Mouse (Mus musculus) spleen, postnatal 4 days (tissue): Measurements from ENCODE around the gene Wdr54.

Experiments
- DNase-seq, 2 experiments: peaks; one replicate each; pipeline ENCODE4 v3.0.0; 2022; ENCODE audit warnings: low spot score in 2 of 2

Wdr54 gene

DNA sequence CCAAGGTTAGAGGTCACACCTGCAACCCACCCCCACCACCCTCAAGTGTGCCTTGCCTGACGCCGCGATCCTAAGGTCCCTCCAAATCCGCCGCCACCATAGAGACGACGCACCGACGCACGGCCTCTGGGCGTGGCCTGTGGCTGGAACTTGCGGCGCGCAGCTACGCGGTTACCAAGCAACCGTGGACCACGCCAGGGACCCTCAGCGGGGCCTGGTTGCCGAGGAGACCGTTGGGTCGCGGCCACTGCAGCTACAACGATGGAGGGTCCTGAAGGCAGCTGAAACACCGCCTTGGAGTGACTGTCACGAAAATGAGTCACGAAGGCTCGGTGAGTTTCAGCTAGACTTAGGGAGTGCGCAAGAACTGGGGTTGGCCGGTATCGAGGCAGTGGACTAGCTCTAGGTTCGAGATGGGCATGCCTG, at the start of gene Wdr54, which contains the start of gene 1700003E16Rik:
Gene Wdr54, minus strand, starts transcription at position 139 of the 426 bp plus-strand sequence.
Gene 1700003E16Rik, plus strand, starts transcription at position 146 of the 426 bp plus-strand sequence.
- DNase-seq, result peak; percentile 33 to 67

DNA sequence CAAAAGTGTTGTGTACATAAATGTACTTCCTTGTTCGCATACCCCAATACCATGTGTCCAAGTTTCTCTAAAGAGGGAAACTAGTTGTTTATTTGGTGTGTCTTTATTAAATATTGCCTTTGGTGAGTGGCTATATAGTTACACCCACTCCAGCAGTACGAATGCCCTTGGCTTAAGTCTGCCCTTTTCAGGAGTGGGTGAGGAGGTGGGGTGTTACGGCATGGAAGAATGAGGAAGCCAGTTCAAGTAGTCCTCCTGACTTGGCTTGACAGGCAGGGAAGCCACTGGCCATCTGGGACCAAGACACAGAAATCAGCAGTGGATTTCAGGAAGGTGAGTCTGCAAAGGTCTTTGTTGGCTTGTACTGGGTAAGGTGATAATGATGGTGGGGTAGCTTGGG, 49.7 kb upstream of the Wdr54 start:
- DNase-seq, result no peak

- DNase-seq, result no peak
Measured at GRCm38 (mm10) chr6:83203320-83203719, 47.1 kb upstream of the Wdr54 start.

GRCm38 (mm10) chr6:83197345-83198004, 41.3 kb upstream of the Wdr54 start:
- DNase-seq, result no peak

DNA sequence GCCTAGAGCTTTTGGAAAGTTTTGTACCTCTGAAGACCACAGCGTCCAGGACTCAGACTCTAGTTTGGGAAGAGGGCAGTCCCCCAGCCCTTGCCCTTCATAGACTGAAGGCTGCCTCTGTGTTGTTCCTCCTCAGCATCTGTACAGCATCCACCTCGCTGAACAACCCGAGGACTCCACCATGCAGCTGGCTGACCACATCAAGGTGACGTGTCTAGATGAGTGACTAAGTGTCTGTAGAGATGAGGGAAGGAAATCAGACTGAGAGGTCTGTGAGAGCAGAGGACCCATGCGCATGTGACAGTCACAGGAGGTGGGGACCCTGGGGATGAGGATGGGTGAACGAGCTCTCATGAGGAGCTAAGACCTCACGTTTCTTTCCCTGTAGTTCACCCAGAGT, 37.4 kb upstream of the Wdr54 start:
- DNase-seq, result no peak

DNA sequence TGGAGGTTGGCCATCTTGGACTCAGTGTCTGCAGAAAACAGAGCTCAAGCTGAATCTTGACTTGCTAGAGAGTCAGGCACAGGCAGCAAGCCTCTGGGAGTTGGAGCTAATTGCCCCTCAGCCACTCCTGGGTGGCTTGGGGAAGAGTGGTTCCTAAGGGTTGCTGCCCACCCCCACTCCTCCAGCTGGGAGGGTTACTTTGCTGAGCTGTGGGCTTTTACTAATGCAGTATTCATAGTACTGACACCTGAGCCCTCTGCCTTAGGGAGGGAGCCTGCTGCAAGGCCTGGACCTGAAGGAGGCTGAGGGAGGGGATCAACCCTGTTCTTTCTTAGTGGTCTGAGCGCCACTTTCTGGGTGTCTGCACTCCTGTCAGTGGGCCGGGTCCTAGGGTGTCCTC, 30.7 kb upstream of the Wdr54 start:
- no peak for DNase-seq

DNA sequence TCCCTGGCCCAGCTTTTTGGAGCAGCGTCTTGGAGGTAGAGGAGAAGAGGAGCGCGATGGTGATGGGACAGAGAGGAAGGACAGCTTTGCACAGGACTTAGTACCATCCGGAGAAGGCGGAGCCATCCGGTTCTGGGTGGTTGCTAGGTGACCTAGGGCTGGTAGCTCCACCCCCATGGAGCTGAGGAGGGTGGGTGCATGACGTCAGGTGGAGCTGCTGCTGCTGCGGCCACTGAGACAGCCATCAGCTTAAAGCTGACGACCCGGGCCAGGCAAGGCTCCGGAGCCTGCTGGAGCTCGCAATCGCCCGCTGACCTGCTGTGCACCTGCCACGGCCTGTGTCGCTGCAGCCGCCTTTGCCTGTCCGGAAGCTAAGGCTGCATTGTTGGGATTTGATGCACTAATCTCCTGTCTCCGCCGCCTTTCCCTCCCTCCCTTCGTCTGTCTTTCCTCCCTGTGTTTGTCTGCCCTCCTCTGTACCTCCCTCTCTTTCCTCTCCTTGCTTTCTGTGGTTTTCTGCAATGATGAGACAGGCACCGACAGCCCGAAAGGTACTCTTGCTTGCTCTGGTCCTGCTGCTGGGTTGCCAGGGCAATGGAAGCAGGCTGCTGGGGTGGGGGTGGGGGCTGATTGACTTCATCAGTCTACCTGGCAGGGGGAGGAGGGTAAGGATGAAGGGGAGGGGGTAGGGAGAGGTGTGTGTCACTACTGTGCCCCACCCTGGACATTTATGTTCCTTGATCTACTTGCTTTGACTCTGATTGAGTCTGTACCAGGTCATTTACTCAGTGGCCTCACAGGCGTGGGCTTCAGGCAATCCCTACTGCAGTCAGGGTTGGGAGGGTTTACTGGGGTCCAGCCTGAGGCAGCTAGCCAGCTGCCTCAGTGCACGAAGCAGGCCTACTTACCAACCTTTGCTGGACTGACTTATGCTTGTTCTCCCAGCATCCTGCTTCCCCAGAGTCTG, 30.0 kb upstream of the Wdr54 start:
- DNase-seq, result no peak

DNA sequence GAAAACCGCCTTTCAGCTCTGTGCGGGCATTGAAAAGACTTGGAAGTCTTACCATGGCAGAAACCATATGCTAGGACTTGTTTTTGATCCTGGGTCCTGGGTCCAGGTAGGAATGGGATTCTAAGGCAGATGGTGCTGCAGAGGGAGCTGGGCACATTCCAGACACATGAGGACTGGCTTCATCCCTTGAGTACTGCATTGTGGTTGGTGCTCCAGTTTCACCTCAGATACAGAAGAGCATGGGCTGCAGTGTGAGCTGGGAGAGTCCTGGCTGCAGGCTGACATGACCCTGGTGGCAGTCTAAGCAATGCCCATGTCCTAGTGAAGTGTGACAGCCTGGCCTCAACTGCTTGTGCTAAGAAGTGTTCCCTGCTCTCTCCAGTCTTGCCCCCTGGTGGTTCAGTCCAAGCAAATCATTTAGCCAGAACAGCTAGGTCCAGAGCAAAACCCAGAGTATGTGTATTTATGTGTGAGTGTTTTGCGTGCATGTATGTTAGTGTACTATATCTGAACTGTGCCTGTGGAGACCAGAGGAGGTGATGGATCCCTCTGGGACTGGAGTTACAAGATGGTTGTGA, 28.8 kb upstream of the Wdr54 start:
- no peak for DNase-seq

GRCm38 (mm10) chr6:83180605-83181004, 24.4 kb upstream of the Wdr54 start:
- DNase-seq, result no peak

- DNase-seq, result no peak
Measured at GRCm38 (mm10) chr6:83179390-83180117, 23.4 kb upstream of the Wdr54 start.

DNA sequence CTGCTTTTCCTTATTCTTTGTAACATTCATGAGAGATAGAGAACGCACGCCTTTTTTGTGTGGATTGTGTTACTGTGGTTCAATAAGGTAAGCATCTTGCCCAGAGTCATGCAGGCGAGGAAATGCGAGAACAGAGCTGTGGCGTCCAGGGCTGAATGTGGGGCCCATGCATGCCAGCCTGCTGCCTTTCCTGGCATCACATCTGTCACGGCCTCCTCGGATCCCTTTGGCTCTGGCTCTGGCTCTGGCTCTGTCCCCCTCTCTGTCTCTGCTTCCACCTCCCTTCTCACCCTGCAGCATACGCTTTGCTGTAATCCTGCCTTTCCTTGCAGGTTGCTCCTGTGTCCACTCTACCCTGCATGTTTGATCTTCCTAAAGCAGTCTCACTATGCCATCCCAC, 19.8 kb upstream of the Wdr54 start:
- no peak for DNase-seq

- DNase-seq, result no peak
Measured at GRCm38 (mm10) chr6:83172240-83172920, 16.2 kb upstream of the Wdr54 start.

- DNase-seq, result no peak
Measured at GRCm38 (mm10) chr6:83171063-83171462, 14.9 kb upstream of the Wdr54 start.

DNA sequence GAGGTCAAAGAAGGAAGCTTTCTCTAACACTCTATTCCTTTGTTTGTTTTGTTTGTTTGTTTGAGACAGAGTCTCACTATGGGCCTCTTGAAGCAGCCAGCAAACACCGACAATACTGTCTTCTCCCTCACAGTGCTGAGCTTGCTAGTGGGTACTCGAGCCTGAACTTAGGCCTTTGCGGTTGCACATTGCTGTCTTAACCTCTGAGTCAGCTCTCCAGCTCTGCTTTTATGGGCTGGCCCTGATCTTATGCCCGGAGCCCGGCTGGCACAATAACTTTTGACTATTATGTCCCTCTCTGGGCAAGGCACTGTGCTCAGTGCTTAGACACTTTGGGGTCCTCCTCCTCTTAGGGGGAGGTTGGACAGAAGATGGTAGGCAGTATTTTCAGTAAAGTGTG, 13.7 kb upstream of the Wdr54 start:
- DNase-seq, result no peak

- DNase-seq, result peak in 1 of 2 experiments; percentile 65
Measured at GRCm38 (mm10) chr6:83166243-83166630, 10.0 kb upstream of the Wdr54 start.

DNA sequence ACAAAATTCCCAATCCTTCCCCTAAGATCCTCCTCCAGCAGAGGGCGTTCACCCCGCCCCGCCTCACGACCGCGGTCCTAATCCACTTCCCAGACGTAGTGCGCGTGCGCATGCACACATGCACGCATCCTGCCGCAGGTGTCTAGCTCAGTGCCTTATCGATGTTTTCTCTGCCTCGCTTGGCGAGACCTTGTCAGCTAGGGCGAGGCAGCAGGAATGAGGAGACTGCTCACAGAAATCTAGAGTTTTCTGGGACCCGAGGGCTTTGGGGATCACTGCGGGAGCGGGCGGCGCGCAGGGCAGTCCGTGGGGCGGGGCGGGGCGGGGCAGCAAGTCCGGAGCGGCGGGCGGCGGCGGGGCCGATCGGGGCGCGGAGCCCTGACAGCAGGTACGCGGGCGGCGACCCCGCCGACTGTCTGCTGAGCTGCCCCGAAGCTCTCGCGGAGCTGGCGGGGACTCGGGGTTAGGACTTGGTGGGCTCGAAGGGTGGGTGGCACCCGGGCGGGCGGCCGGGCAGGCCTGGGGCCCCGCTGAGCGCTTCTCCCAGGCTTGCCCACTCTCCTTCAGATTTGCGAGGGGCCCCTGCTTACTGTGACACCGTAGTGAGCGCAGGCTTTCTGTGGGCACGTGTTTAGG, 9.5 kb upstream of the Wdr54 start, which contains the start of gene Dctn1:
Gene Dctn1, plus strand, starts transcription at position 314 of the 636 bp plus-strand sequence.
- peak; percentile 94 to 98 for DNase-seq

- DNase-seq, result no peak
Measured at GRCm38 (mm10) chr6:83165026-83165606, 8.9 kb upstream of the Wdr54 start.

DNA sequence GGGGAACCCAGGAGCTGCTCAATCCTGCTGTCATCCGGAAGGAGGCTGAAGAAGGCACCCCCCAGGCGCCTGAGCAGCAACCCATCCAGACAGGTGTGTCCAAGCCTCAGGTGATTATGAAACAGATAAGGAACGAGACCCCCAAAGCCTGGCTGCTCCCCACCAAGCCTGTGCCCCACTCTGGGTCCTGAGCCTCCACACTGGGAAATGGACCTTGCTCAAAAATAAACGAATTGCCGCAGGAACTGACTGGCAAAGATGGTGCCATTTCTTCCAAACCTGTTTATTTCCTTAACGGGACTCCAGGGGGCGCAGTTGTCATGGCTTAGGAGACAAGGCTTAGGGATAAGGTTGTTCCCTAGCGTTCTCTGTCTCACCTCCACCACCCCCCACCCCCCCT, 6.5 kb upstream of the Wdr54 start:
- DNase-seq, result peak; percentile 50 to 82

DNA sequence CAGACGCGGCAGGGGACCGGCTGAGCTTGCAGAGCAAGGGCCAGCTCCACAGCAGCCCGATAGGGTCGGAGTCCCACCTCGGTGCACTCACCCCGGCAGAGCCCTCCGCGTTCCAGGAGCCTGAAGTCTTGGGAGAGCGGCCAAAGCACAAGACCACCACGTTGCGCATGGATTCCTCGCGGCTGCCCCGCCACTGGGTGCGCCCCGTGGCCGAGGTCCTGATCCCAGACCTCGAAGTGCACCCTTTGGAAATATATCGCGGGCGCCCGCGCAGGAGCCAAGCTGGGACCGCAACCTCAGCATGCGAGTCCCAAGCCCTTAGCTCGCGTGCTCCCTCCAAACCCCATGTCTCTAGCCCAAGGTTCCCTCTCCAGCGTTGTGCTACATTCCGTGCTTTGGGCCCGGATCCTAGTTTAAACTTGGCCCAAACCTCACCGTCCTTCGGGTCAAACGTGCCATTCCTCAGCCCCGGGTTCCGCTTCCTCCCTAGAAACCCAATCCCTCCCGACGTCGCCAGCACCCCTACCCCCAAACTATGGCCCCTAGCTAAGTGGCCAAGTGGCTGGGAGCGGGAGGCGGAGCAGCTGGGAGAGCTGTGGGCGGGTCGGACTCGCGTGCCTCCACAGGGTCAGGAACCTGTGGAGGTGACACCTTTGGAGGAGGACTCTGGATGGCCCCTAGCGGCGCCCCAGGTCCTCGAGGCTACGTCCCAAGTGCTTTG, 5.9 kb upstream of the Wdr54 start:
- peak in 1 of 2 experiments; percentile 67 for DNase-seq
